Mouse (Mus musculus) large intestine, adult 2 months (tissue): ENCODE data around the gene Gtse1. TPM values are rescaled to one million over a fixed set of nuclear protein-coding genes. Genes with fewer than 3 reads are reported as not detected.
"Not testable (repeated sequence)": the region's sequence is repeated elsewhere in the genome, so short reads cannot be mapped to it uniquely, and the experiment has no call there.

Experiments
- DNase-seq: peaks from one replicate; pipeline ENCODE4 v3.0.0-alpha.2; 2012; ENCODE audit warnings: low read depth, low spot score
- WGBS: fragments of 180-500 bp; shearing (Covaris S2); methylation state at CpG from one replicate; pipeline ENCODE4 v1.1.7; 2018; 5-methylcytosine and 5-hydroxymethylcytosine counted together
- polyA plus RNA-seq: library from polyadenylated mRNA; depleted of rRNA; stranded (reverse); fragments of >200 nt; gene quantifications from 2 replicates; pipeline ENCODE4 v1.2.3, GENCODE M21; 2012

Gtse1 gene
- polyA plus RNA-seq, 1 experiment, result 12.0 TPM

DNA sequence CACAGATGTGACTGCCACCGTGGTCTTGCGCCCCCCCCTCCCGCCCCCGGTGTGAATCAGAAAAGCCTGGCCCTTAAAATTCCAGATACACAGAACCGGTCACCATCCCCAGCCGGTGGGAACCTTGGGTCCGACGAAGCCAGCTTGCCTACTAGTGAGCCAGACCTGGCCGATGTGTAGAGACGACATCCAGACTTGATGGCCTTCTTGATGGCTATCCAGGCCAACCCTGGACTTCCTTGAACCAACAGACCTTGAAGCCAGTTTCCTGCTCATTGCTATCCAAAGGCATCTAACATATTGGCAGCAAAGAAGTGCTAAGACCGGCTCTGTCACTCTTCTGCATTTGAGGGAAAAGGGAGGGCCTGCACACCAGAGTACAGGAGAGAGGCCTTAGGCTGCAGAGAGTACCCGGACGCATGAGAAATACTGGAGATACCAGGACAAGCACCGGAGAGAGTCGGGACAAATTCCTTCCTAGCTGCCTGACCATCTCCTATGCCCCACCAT lies 510 bp upstream of the Gtse1 start:
- DNase-seq, result no peak
- 7% methylated on average over 15 of the region's 15 CpGs for WGBS

DNA sequence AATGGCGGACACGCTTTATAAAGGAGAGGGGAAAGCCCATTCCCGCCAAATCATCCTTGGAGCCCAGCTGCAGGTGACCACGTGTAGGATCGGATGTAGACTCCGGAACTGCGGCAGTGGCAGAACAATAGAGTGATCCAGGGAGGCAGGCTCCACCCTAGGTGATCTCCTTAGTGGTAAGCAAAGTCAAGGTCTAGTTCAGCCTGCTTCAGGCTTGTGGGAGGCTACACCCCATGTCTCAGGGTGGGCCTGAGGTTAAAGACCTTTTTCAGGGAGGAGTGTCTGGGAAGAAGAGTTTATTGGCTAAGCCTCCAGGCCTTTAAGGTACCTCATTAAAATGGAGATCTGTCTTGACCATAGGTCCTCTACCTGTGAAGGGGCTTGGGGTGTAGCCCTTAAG lies 6.4 kb downstream of the Gtse1 start:
- WGBS, result 89% methylated on average over 7 of the region's 7 CpGs
- DNase-seq, result not testable (repeated sequence)

DNA sequence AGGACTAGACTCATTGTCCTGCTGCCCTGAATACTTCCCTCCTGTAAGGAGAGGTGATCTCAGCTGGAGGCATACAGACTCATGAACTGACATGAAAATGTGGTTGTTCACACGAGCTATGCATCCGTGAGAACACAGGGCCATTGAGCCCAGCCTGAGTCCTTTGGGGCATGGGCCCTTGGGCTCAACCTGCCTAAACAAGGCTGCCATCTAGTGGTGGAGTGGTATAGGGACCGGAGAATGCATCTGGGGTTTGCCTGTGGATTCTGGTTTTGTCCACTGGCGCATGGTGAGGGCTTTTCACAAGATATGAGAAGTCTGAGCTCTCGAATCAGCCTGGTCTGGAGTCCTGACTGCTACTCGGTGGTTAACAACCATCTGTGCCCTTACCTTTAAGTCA lies 8.2 kb downstream of the Gtse1 start:
- no peak for DNase-seq
- WGBS, result 40% methylated on average over 6 of the region's 6 CpGs

DNA sequence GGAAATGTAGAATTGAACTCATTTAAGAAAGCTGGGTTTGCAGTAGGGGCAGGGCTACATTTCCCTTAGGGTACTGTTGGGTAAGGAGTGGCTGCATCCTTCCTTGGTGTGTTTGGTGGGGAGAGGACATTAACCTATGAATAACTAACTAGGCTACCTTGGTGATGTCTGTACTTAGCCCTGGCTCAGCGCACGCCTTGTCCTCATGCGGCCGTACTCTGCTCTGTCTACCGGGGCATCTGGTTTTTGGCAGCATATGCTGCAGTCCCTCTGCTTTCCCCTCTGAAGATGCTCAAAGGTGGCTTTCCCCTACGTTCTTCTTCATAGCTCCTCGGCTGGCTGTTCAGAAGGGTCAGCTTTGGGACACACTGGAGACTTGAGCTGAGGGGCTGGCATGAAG lies 17.8 kb downstream of the Gtse1 start:
- WGBS, result 95% methylated on average over 7 of the region's 7 CpGs
- DNase-seq, result no peak

DNA sequence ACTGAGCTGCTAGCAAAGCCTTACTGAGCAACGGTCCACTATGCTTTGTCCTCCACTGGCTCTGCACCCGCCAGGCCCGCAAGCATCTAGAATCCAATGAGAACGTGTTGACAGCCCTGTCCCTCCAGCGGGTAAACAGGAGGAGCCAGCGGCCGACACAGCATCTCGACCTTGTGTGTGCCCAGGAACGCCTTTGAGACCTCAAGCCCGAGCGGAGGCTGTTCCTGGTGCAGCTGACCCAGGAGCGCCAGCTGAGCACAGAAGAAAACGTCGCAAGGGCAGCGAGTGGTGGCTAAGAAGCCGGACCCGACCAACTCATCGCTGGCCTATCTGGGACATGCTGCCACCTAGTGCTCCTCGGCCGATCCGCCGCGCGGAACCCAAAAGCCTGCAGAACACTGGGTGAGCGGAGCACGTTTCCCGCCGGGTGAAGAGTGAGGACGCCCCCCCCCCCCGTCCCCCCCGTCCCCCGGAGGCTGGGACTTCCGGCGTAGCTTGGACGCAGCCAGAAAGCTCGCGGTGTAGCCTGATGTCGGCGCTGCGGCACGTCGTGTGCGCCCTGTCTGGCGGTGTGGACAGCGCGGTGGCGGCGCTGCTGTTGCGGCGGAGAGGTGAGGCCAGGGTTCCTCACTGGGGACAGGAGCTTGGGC lies 19.4 kb downstream of the Gtse1 start, which contains the start of gene Trmu:
Trmu (plus strand) TSS at position 465 of the 650 bp plus-strand sequence.
- under 1% methylated on average over 49 of the region's 50 CpGs for WGBS

DNA sequence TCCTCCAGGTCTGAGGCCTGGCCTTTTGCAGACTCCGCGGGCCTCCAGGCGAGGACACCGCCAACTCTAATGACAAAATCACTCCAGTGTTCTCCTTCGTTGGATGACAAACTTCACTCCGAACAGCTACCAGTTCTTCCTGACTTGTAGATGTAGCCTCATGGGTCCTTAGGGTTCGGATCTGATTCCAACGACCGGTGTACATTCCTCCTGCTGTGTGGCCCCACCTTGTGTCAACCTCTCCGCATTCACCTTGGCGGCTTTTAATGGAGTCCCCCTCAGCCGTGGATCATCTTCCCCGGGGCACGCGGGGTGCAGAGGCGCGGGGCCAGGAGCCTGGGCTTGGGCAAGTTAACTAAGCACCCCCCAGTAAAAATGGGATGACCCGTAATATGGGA lies 20.0 kb downstream of the Gtse1 start:
- under 1% methylated on average over 18 of the region's 18 CpGs for WGBS
- no peak for DNase-seq

More for the DNA sequence above, 19.4 kb downstream of the Gtse1 start, which contains the start of gene Trmu:
- peak; percentile 55 for DNase-seq

DNA sequence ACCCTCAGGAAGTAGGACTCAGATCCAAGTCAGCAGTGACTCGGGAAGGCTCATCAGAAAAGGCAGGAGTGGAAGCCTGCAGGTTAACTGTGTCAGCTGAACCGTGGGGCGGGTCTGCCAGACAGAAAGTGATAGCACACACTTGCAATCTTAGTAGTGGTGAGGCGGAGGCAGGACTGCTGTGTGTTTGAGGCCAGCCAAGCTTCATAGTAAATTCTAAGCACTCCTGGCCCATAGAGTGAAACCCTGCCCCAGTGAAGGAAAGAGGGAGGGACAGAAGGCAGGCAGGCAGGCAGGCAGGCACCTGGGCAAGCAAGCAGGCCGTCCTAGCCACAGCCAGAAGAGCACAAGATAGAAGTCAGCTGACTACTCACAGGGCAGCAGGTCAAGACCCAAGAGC lies 26.1 kb downstream of the Gtse1 start:
- DNase-seq, result no peak
- 80% methylated on average over 5 of the region's 5 CpGs for WGBS

DNA sequence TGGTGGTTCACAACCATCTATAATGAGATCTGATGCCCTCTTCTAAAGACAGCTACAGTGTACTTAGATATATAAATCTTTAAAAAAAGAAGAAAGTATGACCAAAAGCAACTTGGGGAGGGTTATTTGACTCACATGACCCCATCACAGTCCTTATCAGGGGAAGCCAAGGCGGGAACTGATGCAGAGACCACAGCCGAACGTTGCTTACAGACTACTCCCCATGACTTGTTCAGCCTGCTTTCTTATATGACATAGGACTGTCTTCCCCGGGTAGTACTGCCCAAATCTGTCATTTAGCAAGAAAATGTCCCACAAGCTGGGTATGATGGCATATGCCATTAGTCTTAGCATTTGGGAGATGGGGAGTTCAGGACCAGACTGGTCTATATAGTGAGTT lies 29.7 kb downstream of the Gtse1 start:
- no peak for DNase-seq
- 91% methylated on average over 4 of the region's 4 CpGs for WGBS

DNA sequence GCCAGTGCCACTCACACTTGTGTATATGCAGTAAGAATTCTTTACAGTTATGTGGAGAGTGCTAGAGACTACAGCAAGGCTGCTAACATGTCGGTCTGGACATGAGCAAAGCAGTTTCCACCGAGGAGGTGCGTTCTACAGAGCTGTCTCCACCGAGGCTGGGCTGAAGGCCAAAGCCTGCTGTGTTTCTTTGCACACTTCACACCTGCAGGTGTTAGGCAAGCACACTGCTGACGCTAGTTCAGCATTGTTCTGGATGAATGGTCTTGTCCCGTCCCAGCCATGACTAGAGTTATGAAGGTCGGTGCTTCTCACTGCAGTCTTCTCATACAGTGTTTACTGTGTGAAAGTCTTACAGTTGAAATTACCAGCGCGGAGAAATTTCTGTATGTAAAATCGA lies 32.4 kb downstream of the Gtse1 start:
- no peak for DNase-seq
- WGBS, result 65% methylated on average over 10 of the region's 10 CpGs

DNA sequence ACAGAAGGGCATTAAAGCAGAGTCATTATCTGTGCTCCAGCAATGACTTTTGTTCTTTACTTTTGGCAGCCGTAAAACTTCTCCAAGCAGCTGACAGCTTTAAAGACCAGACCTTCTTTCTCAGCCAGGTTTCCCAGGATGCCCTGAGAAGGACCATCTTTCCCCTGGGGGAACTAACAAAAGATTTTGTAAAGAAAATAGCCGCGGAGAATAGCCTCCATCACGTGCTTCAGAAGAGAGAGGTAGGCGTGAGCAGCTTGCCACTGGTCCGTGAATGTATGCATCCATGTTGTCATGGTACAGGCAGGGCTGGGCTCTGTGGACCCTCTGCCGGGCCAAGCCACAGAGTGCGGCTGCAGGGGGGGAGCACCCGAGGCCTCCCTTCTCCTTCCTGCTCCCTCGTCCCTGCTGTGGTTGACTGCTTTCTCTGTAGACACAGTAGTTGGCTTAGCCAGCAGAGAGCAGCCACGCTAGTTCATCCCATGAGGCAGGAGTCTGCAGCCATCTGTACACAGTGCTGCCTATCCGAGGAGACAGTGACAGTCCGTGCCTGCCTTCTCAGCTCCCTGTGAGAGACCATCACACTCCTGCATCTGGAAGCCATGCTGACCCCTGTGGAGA lies 33.1 kb downstream of the Gtse1 start:
- WGBS, result 74% methylated on average over 13 of the region's 13 CpGs
- DNase-seq, result no peak

DNA sequence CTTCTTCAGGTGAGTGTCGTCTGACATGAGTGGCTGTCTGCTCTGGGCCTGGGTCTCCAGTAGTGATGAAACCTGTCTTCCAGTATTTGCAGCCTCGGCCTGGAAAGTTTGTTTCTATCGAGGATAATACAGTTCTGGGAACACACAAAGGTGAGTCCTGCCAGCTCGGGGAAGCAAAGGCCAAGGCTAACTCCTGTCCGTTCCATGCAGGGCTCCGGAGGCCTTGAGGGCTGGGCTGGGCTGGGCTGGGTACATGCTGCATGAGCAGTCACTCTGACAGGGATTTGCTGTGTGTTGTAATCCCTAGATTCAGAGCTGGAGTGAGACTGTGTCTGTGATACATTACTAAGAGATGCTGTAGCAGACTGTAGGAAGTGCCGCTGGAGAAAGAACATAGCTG lies 34.3 kb downstream of the Gtse1 start:
- DNase-seq, result no peak
- 84% methylated on average over 7 of the region's 7 CpGs for WGBS

DNA sequence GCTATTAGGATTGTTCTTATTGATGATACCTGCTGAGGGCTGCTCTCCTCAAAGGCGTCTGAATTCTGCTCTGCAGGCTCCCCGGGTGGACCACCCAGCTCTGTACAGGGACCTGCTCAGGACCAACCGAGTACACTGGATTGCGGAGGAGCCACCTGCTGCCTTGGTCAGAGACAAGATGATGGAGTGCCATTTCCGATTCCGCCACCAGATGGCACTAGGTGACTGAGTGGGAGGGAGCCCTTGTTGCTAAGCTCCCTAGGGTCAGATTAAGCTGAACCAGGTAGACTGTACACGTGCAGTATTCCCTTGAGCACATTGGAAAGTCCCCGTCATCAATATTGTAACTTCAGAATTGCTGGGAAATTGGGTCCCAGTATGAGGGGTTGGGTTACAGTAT lies 36.7 kb downstream of the Gtse1 start:
- DNase-seq, result no peak
- WGBS, result 16% methylated on average over 8 of the region's 8 CpGs

DNA sequence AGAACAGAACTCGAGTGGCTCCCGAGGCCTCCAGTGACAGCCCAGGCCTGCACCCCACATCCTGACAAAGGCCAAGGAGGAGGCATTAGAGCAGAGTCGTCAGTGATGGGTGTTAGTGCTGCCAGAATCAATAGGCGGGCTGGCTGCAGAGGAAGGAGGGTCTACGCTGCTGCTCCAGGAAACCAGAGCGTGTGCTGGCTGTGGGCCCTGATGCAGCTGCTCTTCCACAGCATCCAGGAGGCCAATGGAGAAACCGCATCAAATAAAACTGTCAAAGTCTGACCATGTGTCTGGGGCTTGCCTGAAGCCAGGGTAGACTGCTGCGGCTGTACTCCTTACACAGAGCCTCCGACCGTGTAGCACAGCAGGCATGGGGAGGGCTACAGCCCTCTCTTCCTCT lies 37.6 kb downstream of the Gtse1 start:
- WGBS, result 84% methylated on average over 10 of the region's 10 CpGs
- DNase-seq, result no peak

DNA sequence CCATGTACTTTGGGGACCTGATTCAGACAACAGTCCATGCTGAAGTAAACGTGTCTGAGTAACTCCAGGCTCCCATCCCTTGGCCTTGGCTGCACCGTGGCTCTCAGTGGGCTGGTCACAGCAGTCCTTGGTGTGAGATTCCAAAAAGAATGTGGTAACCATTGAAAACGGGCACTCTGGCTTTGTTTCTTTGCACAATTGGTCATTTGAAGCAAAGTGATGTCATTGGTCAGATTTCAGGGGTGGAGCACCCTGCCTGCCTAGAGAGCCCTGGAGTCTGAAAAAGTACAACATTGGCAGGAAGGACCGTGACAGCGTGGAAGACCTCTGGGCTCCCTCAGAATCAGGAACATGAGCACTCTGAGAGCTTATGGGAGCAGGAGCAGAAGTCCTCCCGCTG lies 39.9 kb downstream of the Gtse1 start:
- DNase-seq, result no peak

DNA sequence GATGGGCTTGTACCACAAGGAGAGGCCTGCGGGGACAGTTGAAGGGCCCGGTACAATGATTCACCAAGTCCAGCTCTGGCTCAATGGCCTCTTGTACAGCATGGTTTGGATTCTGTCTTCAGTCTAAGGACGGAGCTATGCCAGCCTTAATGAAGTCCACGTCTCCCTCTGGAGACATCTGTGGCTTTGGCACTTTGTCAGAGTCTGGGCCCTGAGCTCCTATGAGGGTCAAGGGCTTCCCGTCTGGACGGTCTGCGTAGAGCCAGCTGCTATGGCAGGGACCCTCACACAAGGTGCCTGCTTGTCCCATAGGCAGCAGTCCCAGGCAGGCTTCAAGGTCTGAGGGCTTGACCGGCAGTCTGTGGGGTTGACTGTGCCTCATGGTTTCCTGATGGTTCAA lies 40.8 kb downstream of the Gtse1 start:
- 76% methylated on average over 8 of the region's 8 CpGs for WGBS

More for the DNA sequence above, 39.9 kb downstream of the Gtse1 start:
- WGBS, result 75% methylated on average over 6 of the region's 6 CpGs

DNA sequence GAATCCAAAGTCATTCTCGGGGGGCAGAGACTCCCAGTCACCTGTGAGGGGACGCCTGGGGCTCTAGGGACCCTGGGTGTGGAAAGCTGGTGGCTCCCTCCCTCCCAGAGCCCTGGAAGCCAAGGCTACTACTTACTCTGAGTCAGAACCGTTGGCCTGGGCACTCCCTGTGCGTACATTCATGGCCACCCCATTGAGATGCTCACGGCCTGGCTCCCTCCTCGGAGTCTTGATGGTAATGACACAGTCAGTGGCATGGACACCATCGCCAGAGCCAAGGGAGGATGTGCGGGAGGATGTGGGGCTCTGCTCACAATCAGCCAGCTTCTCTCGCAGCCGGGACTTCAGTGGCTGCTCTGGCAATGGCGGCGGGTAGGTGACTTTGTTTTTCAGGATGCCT lies 41.3 kb downstream of the Gtse1 start:
- 82% methylated on average over 12 of the region's 12 CpGs for WGBS
- DNase-seq, result no peak

More for the DNA sequence above, 40.8 kb downstream of the Gtse1 start:
- no peak for DNase-seq

DNA sequence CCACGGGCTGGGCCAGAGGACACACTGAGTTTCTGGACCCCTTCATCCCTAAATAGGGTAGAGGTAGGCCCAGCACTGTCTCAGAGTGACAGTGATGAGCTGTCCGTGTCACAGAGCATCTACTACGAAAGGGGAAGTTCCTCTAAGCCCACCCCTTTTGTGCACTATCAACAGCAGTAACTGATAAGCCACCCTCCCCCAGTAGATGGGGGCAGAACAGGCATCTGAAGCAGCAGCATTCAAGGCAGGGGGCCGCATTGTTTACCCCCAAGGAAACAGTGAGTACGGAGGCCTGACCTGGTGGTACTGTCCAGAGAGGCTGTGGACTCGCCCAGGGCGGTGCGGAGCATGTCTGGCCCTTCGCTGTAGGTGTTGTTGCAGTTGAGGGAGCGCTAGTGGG lies 43.0 kb downstream of the Gtse1 start:
- DNase-seq, result no peak
- WGBS, result 90% methylated on average over 10 of the region's 10 CpGs

DNA sequence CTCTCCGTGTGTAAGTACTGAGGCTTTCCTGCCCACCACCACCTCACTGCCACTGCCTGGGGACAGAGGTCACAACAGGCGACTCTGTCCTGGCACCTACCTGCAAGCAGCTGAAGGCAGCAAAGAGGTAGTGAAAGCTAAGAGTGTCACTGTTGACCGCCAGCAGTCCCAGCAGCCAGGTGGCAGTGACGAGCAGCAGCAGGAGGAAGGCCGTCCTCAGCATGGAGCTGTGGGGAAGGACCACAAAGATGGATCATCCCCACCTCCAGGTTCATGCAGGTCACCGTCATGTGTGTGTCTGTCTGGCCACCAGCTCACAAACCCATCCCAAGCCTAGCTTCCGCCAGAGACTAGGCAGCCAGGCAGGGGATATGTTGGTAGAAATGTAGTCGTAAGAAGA lies 44.3 kb downstream of the Gtse1 start:
- WGBS, result 73% methylated on average over 8 of the region's 8 CpGs
- no peak for DNase-seq

DNA sequence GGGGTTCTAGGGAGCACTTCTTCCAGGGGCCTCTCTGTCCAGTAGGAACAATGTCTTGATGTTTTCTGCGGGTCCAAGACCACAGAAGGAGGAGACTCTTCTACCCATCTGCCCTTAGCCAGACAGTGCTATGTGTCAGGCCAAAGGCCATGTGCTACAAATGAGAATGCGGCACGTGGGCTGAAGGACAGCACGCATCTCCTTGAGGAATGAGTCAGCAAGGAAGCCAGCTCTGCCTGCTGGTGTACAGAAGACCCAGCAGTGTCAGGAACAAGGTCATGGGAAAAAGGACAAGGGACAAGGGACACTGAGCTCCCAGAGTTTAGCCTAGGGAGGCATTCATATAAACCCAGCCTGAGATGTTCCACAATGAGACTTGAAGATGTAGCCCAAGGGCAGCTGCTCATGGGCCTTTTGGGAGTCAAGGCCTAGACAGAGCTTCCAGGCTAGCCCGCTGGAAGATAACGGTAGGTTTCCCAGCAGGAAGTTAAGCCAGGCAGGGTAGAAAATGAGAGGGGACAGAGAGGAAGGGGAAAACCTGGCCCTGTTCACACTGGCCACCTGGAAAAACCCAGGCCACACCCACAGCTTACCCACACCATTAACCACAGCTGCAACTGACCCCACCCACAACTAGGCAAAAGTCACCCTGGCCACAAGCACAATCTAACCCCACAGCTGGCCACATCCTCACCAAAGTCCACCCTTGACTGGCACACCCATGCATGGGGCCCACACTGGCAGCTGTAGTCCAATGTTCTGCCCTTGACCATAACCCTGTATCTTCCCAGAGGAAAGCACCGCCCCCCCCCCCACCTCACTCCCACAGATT lies 49.3 kb downstream of the Gtse1 start:
- 53% methylated on average over 7 of the region's 7 CpGs for WGBS
- DNase-seq, result no peak

DNA sequence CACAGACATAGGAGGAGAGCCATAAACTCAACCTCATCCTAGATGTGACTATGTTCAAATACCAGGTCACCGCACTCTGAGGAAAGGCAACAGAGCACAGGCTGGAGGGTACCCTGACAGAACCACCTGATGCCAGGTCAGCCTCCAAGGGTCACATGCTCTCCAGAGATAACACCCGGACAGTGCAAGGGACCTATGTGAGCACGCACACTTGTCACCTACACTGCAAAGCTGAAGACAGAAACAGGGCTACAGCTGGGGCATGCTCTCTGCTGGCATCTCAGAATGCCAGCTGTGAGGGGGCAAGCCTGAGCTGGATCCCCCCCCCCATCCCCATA lies 49.9 kb downstream of the Gtse1 start:
- no peak for DNase-seq
- WGBS, result 33% methylated on average over 3 of the region's 3 CpGs

DNA sequence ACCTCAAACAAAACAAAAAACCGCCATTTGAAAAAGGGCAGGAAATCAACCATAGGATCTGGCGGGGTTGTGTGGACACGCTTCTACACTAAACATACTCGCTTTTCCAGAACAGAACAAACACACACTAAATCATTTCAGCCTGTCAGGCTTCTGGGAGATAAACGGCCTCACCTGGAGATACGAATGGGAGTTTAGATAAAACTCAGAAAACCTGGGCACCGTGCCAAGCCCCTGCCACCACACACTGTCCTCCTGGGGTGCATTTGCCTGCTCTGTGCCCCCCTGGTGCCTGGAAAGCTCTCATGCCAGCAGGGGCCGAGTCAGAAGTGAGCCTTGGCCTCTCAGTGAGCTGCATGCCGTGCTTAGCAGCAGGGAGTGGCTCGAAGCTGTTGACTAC lies 50.4 kb downstream of the Gtse1 start:
- WGBS, result 11% methylated on average over 10 of the region's 10 CpGs
- DNase-seq, result no peak
